Mouse (Mus musculus) embryonic fibroblast, embryonic 13.5 days (primary cell): ENCODE data around the gene Svbp.

ENCODE experiments used
- CTCF ChIP-seq: IDR thresholded peaks from 2 replicates; pipeline ENCODE4 v1.5.1; 2011; ENCODE audit warnings: mild to moderate bottlenecking, control low read depth, low read length, moderate library complexity, borderline replicate concordance; ENCODE audit not compliant: insufficient read depth
- POLR2A ChIP-seq: IDR thresholded peaks from 2 replicates; pipeline ENCODE4 v1.6.1; 2011; ENCODE audit warnings: low read depth, mild to moderate bottlenecking, control low read depth, low read length, moderate library complexity

- TF ChIP-seq POLR2A (peak; percentile 85), CTCF (no peak)
Measured at GRCm38 (mm10) chr4:119233256-119233901, 38.3 kb downstream of the Svbp start.
